Mouse (Mus musculus): ENCODE results near the gene Aox1. TPM values are rescaled to one million over a fixed set of nuclear protein-coding genes. Genes with fewer than 3 reads are reported as not detected.

Gene Aox1
- polyA plus RNA-seq, 1 experiment from 2014 or later: not detected

- Histone ChIP-seq H3K9me3 (ENCODE audit: control insufficient read depth, low read length) (no peaks in the 10 kb centered on the region), H3K4me3 (ENCODE audit: low read depth, low read length) (no peak overlapping the region), H3K36me3 (ENCODE audit: control insufficient read depth, insufficient read depth, low read length) (no peaks in the 10 kb centered on the region), H3K27me3 (ENCODE audit: control insufficient read depth, insufficient read depth, low read length) (no peaks in the 10 kb centered on the region), H3K4me1 (ENCODE audit: control insufficient read depth, insufficient read depth, low read length) (no peaks in the 10 kb centered on the region), H3K4me2 (ENCODE audit: low read depth, severe bottlenecking) (no peak overlapping the region), H3K27ac (replicated peaks; ENCODE audit: low read depth, low read length) (no peak overlapping the region), H3K9ac (ENCODE audit: low read length) (no peak overlapping the region)
- DNase-seq (ENCODE audit: low spot score): no peak
- no peak for ATAC-seq (ENCODE audit: insufficient number of reproducible peaks, low FRiP score, low TSS enrichment, low read depth)
- 91% methylated on average over 5 of the region's 5 CpGs for WGBS
These were observed 51.6 kb downstream of the Aox1 start for GRCm38 (mm10) chr1:58081356-58081755.

- Histone ChIP-seq H3K4me2 (ENCODE audit: low read depth, severe bottlenecking) (no peak overlapping the region), H3K4me1 (ENCODE audit: control insufficient read depth, insufficient read depth, low read length) (no peaks in the 10 kb centered on the region), H3K9ac (ENCODE audit: low read length) (no peak overlapping the region), H3K4me3 (ENCODE audit: low read depth, low read length) (no peak overlapping the region), H3K27ac (replicated peaks; ENCODE audit: low read depth, low read length) (no peak overlapping the region), H3K36me3 (ENCODE audit: control insufficient read depth, insufficient read depth, low read length) (no peaks in the 10 kb centered on the region), H3K9me3 (ENCODE audit: control insufficient read depth, low read length) (no peaks in the 10 kb centered on the region), H3K27me3 (ENCODE audit: control insufficient read depth, insufficient read depth, low read length) (no peaks in the 10 kb centered on the region)
- DNase-seq (ENCODE audit: low spot score) (no peak), ATAC-seq (ENCODE audit: insufficient number of reproducible peaks, low FRiP score, low TSS enrichment, low read depth) (no peak)
- WGBS: 54% methylated on average over 5 of the region's 5 CpGs
These were observed 59.6 kb downstream of the Aox1 start for GRCm38 (mm10) chr1:58089316-58089715.

DNA sequence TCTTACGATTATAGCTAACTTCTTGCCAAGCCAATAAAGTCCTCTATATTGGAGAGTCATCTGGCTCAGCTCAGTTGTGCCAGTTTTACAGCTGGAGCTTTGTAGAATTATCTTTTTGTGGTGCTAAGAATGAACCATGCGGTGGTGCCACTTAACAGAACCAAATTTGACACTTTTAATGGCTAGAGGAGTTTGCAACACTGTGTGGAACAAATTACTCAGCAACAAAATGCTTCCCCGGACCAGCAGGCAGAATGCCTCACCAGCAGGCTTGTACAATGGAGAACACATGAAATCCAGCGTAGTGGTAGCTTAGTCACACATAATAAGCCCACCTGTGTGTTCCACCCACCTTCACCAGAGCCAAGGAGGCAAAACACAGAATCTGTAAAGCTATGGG is 60.5 kb downstream of the Aox1 start:
- 65% methylated on average over 4 of the region's 4 CpGs for WGBS
- H3K4me3 ChIP-seq (ENCODE audit: low read depth, low read length): no peak overlapping the region
- no peaks in the 10 kb centered on the region for H3K36me3 ChIP-seq (ENCODE audit: control insufficient read depth, insufficient read depth, low read length)
- H3K4me2 ChIP-seq (ENCODE audit: low read depth, severe bottlenecking): no peak overlapping the region
- H3K9ac ChIP-seq (ENCODE audit: low read length): no peak overlapping the region
- no peaks in the 10 kb centered on the region for H3K27me3 ChIP-seq (ENCODE audit: control insufficient read depth, insufficient read depth, low read length)
- DNase-seq (ENCODE audit: low spot score) (no peak), ATAC-seq (ENCODE audit: insufficient number of reproducible peaks, low FRiP score, low TSS enrichment, low read depth) (no peak)
- no peak overlapping the region for H3K27ac ChIP-seq (replicated peaks; ENCODE audit: low read depth, low read length)
- H3K4me1 ChIP-seq (ENCODE audit: control insufficient read depth, insufficient read depth, low read length): no peaks in the 10 kb centered on the region
- no peaks in the 10 kb centered on the region for H3K9me3 ChIP-seq (ENCODE audit: control insufficient read depth, low read length)

DNA sequence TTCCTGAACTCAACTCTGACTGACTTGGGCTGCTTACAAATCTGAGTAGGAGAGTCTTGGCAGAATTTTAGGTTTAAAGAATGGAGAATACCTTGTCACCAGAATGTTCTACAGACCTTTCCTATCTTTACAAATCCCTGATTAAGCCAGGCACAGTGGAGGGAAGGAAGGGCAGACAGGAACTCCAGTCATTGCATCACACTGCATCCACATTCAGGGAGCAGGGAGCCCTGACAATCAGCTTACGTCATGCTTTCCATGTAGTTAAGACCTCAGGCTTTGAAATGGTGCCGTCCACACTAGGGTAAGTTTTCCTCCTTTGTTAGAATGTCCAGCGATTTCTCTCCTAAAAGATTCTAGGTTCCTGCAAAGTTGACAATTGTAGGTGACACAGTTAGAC is 61.5 kb downstream of the Aox1 start:
- whole genome bisulfite sequencing: 80% methylated on average over 3 of the region's 3 CpGs
- no peak for ATAC-seq (ENCODE audit: insufficient number of reproducible peaks, low FRiP score, low TSS enrichment, low read depth)
- H3K4me1 ChIP-seq (ENCODE audit: control insufficient read depth, insufficient read depth, low read length): no peaks in the 10 kb centered on the region

GRCm38 (mm10) chr1:58091992-58092560 is 62.3 kb downstream of the Aox1 start:
- 85% methylated on average over 2 of the region's 2 CpGs for WGBS

More for the DNA sequence above, 61.5 kb downstream of the Aox1 start:
- Histone ChIP-seq H3K4me3 (ENCODE audit: low read depth, low read length) (no peak overlapping the region), H3K27ac (replicated peaks; ENCODE audit: low read depth, low read length) (no peak overlapping the region), H3K27me3 (ENCODE audit: control insufficient read depth, insufficient read depth, low read length) (no peaks in the 10 kb centered on the region), H3K9ac (ENCODE audit: low read length) (no peak overlapping the region), H3K4me2 (ENCODE audit: low read depth, severe bottlenecking) (no peak overlapping the region), H3K36me3 (ENCODE audit: control insufficient read depth, insufficient read depth, low read length) (no peaks in the 10 kb centered on the region), H3K9me3 (ENCODE audit: control insufficient read depth, low read length) (no peaks in the 10 kb centered on the region)
- DNase-seq (ENCODE audit: low spot score): no peak

DNA sequence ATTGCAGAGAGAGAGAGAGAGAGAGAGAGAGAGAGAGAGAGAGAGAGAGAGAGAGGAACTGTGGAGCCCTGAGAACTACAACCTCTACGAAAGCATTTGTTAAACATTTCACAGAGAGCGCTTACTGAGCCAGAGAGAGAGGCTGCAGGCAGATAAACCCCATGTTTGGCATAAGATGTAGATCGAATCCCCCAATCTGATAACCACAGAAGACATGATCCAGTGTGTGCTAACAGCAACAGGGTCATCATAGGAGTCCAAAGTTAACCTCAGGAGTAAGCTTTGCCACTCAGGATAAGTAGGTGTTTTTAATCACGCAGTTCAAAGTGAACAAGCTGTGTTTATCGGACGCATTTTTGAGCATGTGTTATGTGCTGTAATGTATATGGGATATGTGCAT is 67.6 kb downstream of the Aox1 start:
- Histone ChIP-seq H3K27ac (replicated peaks; ENCODE audit: low read depth, low read length) (no peak overlapping the region), H3K4me2 (ENCODE audit: low read depth, severe bottlenecking) (no peak overlapping the region), H3K9ac (ENCODE audit: low read length) (no peak overlapping the region), H3K36me3 (ENCODE audit: control insufficient read depth, insufficient read depth, low read length) (no peaks in the 10 kb centered on the region), H3K4me1 (ENCODE audit: control insufficient read depth, insufficient read depth, low read length) (no peaks in the 10 kb centered on the region), H3K4me3 (ENCODE audit: low read depth, low read length) (no peak overlapping the region), H3K9me3 (ENCODE audit: control insufficient read depth, low read length) (no peaks in the 10 kb centered on the region), H3K27me3 (ENCODE audit: control insufficient read depth, insufficient read depth, low read length) (no peaks in the 10 kb centered on the region)
- no peak for ATAC-seq (ENCODE audit: insufficient number of reproducible peaks, low FRiP score, low TSS enrichment, low read depth)
- DNase-seq (ENCODE audit: low spot score): no peak
- 90% methylated on average over 6 of the region's 6 CpGs for WGBS

More at GRCm38 (mm10) chr1:58091992-58092560, 62.3 kb downstream of the Aox1 start:
- Histone ChIP-seq H3K9me3 (ENCODE audit: control insufficient read depth, low read length) (no peaks in the 10 kb centered on the region), H3K36me3 (ENCODE audit: control insufficient read depth, insufficient read depth, low read length) (no peaks in the 10 kb centered on the region), H3K27me3 (ENCODE audit: control insufficient read depth, insufficient read depth, low read length) (no peaks in the 10 kb centered on the region), H3K9ac (ENCODE audit: low read length) (no peak overlapping the region), H3K4me2 (ENCODE audit: low read depth, severe bottlenecking) (no peak overlapping the region), H3K4me1 (ENCODE audit: control insufficient read depth, insufficient read depth, low read length) (no peaks in the 10 kb centered on the region), H3K27ac (replicated peaks; ENCODE audit: low read depth, low read length) (no peak overlapping the region), H3K4me3 (ENCODE audit: low read depth, low read length) (no peak overlapping the region)
- DNase-seq (ENCODE audit: low spot score): no peak
- ATAC-seq (ENCODE audit: insufficient number of reproducible peaks, low FRiP score, low TSS enrichment, low read depth): no peak

GRCm38 (mm10) chr1:58099119-58099518 is 69.4 kb downstream of the Aox1 start:
- Histone ChIP-seq H3K36me3 (ENCODE audit: control insufficient read depth, insufficient read depth, low read length) (no peaks in the 10 kb centered on the region), H3K4me1 (ENCODE audit: control insufficient read depth, insufficient read depth, low read length) (no peaks in the 10 kb centered on the region), H3K27me3 (ENCODE audit: control insufficient read depth, insufficient read depth, low read length) (no peaks in the 10 kb centered on the region), H3K4me3 (ENCODE audit: low read depth, low read length) (no peak overlapping the region), H3K4me2 (ENCODE audit: low read depth, severe bottlenecking) (no peak overlapping the region), H3K27ac (replicated peaks; ENCODE audit: low read depth, low read length) (no peak overlapping the region), H3K9me3 (ENCODE audit: control insufficient read depth, low read length) (no peaks in the 10 kb centered on the region), H3K9ac (ENCODE audit: low read length) (no peak overlapping the region)
- ATAC-seq (ENCODE audit: insufficient number of reproducible peaks, low FRiP score, low TSS enrichment, low read depth) (no peak), DNase-seq (ENCODE audit: low spot score) (no peak)

GRCm38 (mm10) chr1:58101531-58102146 is 71.9 kb downstream of the Aox1 start:
- H3K36me3 ChIP-seq (ENCODE audit: control insufficient read depth, insufficient read depth, low read length): no peaks in the 10 kb centered on the region
- H3K9me3 ChIP-seq (ENCODE audit: control insufficient read depth, low read length): no peaks in the 10 kb centered on the region
- H3K4me3 ChIP-seq (ENCODE audit: low read depth, low read length): no peak overlapping the region
- no peak overlapping the region for H3K4me2 ChIP-seq (ENCODE audit: low read depth, severe bottlenecking)
- no peak overlapping the region for H3K9ac ChIP-seq (ENCODE audit: low read length)
- H3K27ac ChIP-seq (replicated peaks; ENCODE audit: low read depth, low read length): no peak overlapping the region
- no peaks in the 10 kb centered on the region for H3K4me1 ChIP-seq (ENCODE audit: control insufficient read depth, insufficient read depth, low read length)
- no peak for DNase-seq (ENCODE audit: low spot score)
- H3K27me3 ChIP-seq (ENCODE audit: control insufficient read depth, insufficient read depth, low read length): no peaks in the 10 kb centered on the region
- no peak for ATAC-seq (ENCODE audit: insufficient number of reproducible peaks, low FRiP score, low TSS enrichment, low read depth)
- WGBS: 78% methylated on average over 2 of the region's 2 CpGs

- H3K4me2 ChIP-seq (ENCODE audit: low read depth, severe bottlenecking): no peak overlapping the region
- WGBS: 67% methylated on average over 7 of the region's 7 CpGs
These were observed 72.8 kb downstream of the Aox1 start for GRCm38 (mm10) chr1:58102494-58102893.

More at GRCm38 (mm10) chr1:58102494-58102893, 72.8 kb downstream of the Aox1 start:
- no peak overlapping the region for H3K9ac ChIP-seq (ENCODE audit: low read length)
- H3K4me3 ChIP-seq (ENCODE audit: low read depth, low read length): no peak overlapping the region
- no peak overlapping the region for H3K27ac ChIP-seq (replicated peaks; ENCODE audit: low read depth, low read length)
- H3K9me3 ChIP-seq (ENCODE audit: control insufficient read depth, low read length): no peaks in the 10 kb centered on the region
- no peaks in the 10 kb centered on the region for H3K36me3 ChIP-seq (ENCODE audit: control insufficient read depth, insufficient read depth, low read length)
- ATAC-seq (ENCODE audit: insufficient number of reproducible peaks, low FRiP score, low TSS enrichment, low read depth) (no peak), DNase-seq (ENCODE audit: low spot score) (no peak)
- no peaks in the 10 kb centered on the region for H3K27me3 ChIP-seq (ENCODE audit: control insufficient read depth, insufficient read depth, low read length)
- H3K4me1 ChIP-seq (ENCODE audit: control insufficient read depth, insufficient read depth, low read length): no peaks in the 10 kb centered on the region
